Mouse (Mus musculus) G1E-ER4 (cell line): ENCODE results near the gene Dnajb12. TPM values are rescaled to one million over a fixed set of nuclear protein-coding genes. Genes with fewer than 3 reads are reported as not detected.

Experiments
- GATA1 ChIP-seq: IDR thresholded peaks from one replicate; pipeline ENCODE4 v1.8.0; 2012; ENCODE audit warnings: low read length, inconsistent platforms
- polyA plus RNA-seq: library from polyadenylated mRNA; stranded (reverse); fragments of >175 nt; gene quantifications from 2 replicates; pipeline ENCODE4 v1.2.3, GENCODE M21; 2012

The Dnajb12 gene
- 33.1 and 37.9 TPM in 2 replicates for polyA plus RNA-seq

DNA sequence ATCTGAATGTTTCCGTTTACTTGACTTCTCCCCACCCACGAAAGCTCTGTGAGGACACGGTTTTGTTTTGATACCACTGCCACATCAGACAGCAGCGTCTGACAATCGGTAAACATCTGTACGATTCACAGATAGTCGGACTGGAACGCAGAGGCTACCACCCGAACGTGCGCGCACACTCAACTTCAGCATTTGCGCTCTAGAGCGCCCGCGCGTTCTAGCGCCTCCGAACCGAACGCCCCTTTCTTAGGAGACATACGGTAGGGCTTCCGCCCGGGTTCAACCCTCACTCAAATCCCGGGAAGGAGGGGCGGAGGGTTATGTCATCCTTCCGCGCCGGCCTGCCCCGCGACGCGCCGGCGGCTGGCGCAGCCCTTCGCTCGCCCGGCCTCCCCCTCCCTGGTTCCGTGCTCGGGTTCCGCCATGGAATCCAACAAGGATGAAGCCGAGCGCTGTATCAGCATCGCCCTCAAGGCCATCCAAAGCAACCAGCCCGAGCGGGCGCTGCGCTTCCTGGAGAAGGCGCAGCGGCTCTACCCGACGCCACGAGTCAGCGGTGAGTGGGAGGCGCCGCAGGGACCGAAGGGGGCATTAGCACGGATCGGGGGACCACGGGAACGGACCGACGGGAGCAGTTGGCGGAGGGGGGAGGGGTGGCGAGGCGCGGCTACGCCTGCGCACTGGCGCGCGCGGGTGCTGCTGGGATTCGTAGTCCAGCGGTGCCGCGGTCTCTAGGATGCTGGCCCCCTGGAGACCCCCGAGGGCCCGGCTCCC is at the start of gene Dnajb12:
TSS of gene Dnajb12 (plus strand) at position 302 of the 774 bp plus-strand sequence.
- TF ChIP-seq GATA1: no peak

DNA sequence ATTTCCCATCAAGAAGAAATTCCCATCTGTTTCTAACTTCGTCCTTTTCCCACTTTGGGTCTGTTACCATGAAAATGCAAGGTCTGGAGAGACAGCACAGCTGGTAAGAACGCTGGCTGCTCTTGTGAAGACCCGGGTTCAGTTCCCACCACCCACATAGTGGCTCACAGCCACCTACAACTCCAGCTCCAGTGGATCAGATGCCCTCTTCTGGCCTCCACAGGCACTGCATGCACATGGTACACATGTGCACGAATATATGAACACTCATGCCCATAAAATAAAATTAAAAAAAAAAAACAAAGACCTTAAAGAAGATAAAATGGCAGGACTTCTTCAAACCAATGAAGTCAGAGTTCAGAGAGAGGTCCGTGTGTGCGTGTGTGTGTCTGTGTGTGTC is 49.5 kb upstream of the Dnajb12 start:
- TF ChIP-seq GATA1: no peak

DNA sequence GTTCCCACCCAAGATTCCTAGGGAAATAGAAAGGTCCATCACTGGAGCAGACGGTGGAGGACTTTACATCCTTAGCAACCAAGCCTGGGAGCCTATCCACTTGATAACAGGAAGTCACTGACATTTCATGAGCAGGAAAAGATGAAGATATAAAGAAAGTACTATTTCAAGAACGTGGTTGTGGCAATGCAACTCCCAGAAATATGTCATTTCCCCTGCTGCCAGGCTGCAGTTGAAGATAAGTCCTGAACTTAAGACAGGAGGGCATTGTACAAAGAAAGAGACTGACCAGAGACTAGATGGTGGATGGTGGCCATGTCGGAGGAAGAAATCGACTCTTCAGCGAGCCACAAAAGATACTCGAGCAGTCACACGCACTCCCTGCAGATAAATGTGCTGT is 47.4 kb upstream of the Dnajb12 start:
- no peak for TF ChIP-seq GATA1

DNA sequence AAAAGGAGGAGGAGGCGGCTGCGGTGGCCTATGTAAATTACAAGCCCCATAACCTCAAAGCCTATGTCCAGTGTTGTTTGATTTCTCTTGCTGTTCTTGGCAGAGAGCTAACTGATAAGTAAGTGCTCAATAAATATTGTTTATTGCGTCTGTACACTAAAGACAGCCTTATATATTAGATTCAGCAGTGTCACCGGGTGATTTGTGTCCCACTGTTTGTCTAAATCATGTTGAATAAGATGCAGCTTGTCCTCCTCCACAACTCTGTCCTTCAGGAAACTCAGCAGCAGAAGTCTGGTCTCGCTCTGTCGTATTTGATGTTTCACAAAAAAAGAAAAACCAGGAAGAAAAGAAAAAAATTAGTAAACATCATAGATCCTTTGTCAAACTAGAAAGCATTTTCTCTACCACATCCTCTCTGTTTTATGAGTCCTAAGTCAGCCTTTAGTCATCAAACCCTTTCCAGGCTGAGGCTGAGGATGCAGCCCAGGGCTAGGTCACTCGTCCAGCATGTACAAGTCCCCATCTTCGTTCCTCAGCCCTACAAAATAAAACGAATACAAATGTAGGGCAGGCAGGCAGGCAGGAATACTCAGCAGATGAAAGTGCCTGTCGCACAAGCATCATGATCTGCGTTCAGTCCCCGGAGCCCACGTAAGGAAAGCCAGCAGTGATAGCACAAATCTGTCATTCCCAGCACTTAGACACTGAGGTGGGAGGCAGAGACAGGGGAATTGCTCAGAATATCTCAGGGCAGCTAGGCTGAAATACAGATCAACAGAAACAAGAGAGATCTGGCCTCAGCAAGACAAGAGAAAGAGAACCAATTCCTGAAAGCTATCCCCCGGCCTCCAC is 43.8 kb upstream of the Dnajb12 start:
- TF ChIP-seq GATA1: no peak

DNA sequence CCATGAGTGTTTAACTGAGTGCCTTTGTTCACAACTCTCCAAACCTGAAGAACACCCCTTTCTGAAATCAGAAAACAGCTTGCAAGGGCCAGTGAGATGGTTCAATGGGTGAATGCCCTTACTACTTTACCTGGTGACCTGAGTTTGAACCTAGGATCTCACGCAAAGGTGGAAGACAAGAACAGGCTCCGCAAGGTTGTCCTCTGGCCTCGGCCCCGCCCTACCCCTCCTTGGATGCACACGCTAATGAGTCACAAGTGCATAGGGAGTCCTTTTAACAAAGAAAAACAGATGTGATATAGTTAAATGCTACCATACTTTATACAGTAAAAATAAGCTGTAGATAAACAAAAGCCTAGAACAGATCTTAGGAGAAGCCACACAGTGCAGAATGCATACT is 41.9 kb upstream of the Dnajb12 start:
- no peak for TF ChIP-seq GATA1

DNA sequence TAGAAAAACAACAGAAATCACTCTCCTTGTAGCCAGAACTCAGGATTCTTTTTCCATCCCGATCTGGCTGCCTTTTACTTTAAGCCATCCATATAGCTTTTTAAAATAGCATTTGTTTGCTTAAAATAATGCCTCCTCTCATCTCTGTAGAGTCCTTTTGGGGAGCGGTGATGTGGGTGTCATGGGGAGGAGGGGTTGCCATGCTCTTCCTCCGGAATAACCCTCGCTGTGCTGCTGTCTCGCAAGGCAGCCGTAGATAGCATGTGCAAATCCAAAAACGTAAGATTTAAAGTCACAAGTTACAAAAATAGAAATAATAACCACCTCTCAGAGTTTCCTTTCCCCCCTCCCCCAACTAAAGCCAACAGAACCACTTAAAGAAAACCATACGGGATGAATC is 37.9 kb upstream of the Dnajb12 start:
- TF ChIP-seq GATA1: no peak

DNA sequence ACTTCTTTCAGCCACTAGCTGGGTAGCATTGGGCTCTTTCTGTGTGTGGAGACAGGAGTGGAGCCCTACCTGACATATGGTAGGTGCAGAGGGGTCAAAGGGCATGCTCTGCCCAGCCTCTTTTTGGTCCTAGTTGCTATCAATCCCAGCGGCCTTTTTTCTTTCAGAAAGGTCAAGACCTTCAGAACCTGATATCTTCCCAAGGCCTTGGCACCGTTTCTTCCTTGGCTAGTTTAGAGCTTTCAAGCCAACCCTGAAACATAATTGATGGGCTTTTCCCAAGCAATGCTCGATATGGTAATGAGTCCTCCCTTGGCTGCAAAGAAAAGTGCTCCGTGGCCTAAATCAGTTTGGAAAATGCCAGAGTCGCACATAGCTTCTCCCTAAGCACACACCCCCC is 36.2 kb upstream of the Dnajb12 start:
- no peak for TF ChIP-seq GATA1

DNA sequence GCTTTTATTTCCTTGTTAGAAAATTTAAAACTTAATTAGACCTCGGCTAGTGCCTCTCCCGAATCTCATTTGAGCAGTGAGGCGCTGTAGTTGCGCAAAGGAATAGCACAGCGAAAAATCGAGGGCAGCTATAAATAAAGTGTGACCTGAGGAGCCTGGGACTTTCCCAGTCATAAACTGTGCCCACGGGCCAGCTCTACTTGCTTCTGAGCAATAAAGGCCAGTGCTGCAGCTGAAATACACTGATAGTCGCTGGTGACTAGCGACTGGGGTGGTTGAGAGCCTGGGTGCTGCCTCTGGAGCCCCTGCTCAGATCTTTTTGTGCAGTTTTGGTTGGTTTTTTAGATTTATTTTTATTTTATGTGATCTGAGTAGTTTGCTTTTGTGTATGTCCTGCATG is 34.7 kb upstream of the Dnajb12 start:
- TF ChIP-seq GATA1: no peak

DNA sequence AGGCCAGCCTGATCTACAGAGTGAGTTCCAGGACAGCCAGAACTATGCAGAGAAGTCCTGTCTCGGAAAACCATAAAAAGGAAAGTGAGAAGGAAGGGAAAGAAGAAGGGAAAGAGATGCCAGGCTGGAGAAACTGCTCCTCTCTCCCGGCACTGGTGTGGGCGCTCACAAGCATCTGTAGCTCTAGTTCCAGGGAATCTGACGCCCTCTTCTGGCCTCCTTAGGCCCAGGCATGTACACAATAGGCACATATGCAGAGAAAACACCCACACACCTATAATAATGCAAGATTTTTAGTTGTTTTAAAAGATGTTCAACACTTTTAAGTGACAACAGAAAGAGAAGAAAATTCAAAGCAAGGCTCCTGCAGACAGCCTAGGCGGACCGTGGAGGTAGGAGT is 32.9 kb upstream of the Dnajb12 start:
- no peak for TF ChIP-seq GATA1

DNA sequence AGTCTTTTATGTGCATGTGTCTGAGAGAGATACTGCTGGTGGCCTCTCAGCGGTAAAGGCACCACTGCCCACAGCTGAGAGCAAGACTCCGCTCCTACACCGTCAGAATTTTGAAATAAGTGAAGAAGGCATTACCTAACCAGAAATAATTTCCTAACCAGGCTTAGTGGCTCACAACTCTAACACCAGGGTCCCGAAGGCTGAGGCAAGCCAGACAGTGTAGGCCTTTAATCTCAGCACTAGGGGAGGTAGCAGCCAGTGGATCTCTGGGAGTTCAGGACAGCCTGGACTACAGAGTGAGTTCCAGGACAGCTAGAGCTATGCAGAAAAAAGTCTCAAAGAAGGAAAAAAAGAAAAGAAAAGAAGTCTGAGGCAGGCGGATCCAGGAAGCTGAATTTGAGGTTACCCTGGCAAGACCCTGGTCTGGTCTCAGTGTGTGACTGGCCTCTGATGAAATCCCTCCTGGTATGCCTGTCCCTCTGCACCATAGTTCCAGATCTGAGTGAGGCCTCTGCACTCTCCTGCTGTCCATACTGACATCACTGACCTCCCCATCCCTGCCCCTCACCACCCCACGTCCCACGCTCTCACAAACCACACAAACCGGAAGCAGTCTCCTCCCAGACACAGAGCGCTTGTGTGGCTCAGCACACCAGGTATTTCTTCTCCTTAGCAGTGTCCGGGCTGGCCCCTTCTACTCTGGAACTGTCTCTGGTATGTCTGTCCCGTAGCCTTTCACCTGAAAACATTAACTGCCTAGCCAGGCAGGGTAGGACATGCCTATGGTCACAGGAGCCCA is 31.1 kb upstream of the Dnajb12 start:
- no peak for TF ChIP-seq GATA1

DNA sequence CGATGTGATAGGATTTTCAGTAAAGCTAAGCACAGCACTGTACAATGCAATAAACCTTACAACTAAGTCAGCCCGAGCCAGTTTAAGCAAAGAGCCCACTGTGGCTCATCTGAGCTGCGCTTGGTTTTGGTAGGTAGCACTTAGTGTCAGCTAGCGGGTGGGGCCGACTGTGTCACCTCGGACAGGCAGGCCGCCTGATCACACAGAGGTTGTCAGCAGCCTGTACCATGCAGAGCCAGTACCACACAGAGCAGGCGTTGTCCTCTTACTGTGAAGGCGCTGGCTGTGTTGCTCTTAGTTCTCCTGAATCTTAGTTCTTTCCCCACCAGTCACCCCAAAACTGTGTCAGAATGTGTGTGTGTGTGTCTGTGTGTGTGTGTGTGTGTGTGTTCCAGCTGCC is 30.4 kb upstream of the Dnajb12 start:
- no peak for TF ChIP-seq GATA1

DNA sequence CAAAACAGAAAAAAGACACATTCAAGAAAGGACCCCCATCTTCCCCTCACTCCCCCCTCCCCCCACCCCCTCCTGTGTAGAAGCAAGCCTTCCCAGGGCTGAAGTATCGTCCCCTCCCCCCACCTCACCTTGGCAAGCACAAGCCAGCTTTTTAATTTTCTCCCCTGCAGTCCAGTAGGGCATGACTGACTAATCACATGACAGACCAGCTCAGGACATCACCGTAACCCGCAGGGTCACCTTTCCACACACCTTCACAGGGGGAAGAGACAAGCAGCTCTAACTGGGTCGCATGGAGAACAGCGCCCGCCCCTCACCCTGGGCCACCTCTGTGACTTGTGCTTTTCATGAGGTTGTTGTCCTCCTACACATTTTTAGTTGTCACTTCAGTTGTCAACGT is 30.0 kb upstream of the Dnajb12 start:
- no peak for TF ChIP-seq GATA1

DNA sequence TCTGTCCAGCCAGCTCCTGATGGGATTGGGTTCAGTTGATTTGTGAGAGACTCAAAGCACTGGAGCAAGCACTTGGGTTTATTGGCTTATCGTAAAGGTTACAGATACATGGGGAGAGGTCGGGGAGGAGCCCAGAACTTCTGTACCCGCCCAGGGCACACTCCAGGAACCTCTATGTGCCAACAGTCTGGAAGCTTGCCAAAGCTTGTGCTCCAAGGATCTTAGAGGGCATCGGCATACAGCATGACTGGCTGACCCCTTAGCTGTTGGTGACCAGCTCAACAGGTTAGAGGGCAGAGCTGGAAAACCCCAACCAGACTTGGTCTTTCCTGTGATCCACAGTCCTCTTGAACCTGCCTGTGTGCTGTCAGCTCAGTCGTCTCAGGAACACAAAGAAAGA is 22.2 kb upstream of the Dnajb12 start:
- no peak for TF ChIP-seq GATA1

DNA sequence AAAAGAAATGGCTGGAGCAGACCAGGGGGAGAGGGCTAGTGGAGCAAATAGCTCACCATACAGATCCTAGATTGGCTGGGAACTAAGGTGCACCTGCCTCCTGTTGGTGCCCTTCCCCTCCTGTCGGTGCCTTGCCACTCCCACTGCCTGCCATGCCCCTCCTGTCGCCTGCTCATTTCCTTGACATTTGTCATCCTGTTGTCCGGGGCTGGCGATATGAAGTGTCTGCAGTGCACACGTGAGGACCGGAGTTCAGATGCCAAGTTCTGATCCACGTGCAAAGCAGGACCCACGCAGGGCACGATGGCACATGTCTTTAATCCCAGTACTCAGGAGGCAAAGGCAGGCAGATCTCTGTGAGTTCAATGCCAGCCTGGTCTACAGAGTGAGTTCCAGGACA is 18.7 kb upstream of the Dnajb12 start:
- no peak for TF ChIP-seq GATA1

DNA sequence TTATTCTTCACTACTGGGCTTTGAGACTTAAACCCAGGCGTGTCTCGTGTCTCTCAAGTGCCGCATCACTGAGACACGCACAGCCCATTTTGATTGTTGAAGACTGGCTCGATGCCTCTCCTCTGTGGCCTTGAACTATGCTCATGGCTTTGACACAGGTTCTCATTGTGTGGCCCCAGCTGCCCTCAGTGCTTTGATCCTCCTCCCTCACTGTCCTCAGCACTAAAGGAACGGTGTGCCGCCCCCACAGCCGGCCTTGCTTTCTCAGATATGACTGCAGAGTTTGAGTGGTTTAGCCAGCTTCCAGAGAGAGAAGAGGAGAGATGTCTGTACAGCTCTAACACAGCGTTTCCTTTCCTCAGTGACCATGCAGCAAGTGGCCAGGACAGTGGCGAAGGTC is 18.2 kb upstream of the Dnajb12 start:
- no peak for TF ChIP-seq GATA1
